Mouse (Mus musculus) ES-Bruce4 (cell line): ENCODE measurements around the gene Plac9b. TPM values are rescaled to one million over a fixed set of nuclear protein-coding genes. Genes with fewer than 3 reads are reported as not detected.

Experiments
- polyA plus RNA-seq: library from polyadenylated mRNA; stranded (reverse); fragments of >200 nt; gene quantifications from 2 replicates; pipeline ENCODE4 v1.2.4, GENCODE M21; 2011; ENCODE audit warnings: low read depth; ENCODE audit not compliant: missing spikeins, insufficient read depth, insufficient read length

Plac9b gene
- polyA plus RNA-seq, 1 experiment: 31.5 TPM

Other genes starting within 250 kb of the Plac9b start
- gene Cphx1, start 244.2 kb downstream of the Plac9b start, polyA plus RNA-seq: 3.1 TPM in 1 of 2 replicates, not detected in the other
- gene Duxbl1, start 203.9 kb downstream of the Plac9b start, polyA plus RNA-seq: 11.3 and 14.7 TPM in 2 replicates
- gene Gm9780, start 139.8 kb downstream of the Plac9b start, polyA plus RNA-seq: 4.1 and 8.3 TPM in 2 replicates
- 6.7 and 16.3 TPM in 2 replicates for gene Tmem254c, start 115.1 kb downstream of the Plac9b start, polyA plus RNA-seq
- not detected in 2 replicates for gene Cphx2, start 101.0 kb downstream of the Plac9b start, polyA plus RNA-seq
- 3.9 and 4.3 TPM in 2 replicates for gene Cphx3, start 100.2 kb downstream of the Plac9b start, polyA plus RNA-seq
- gene Duxbl2, start 64.1 kb downstream of the Plac9b start, polyA plus RNA-seq: 11.2 and 35.4 TPM in 2 replicates
- 158 TPM in 2 replicates for gene Tmem254b, start 24.6 kb upstream of the Plac9b start, polyA plus RNA-seq
- 8.8 and 30.9 TPM in 2 replicates for gene Duxbl3, start 75.5 kb upstream of the Plac9b start, polyA plus RNA-seq